Mouse (Mus musculus): ENCODE results near the gene Blm.

DNA sequence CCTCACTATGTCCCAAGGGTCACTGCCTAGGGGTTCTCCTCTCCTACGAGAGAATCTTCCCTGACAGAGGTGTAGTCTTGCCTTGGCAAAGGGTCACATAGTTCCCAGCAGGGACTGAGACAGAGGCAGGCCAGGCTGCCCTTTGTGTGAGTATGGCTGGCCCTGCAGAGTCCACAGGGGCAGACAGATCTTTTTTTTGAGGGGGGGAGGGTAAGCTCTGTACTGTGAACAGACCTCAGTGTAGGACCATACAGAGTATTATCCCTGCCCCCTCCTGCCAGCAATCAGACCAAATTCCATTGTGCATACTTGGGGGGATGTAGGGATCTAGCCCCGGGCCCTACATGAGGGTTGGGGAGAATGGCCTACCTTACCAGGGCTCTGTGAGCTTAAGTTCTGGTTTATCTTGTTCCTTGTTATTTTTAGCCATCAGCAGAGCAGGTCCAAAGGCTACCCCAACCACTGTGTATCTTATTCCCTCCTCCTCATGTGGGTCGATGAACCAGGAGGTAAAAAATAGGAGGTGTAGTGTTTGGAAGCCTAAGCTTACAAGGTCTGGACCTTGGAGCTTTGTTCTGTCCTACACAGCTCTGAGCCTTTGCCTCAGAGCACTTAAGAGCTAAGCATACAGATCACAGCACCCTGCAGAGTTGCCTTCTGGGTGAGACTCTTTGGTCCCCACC, 83.2 kb downstream of the Blm start:
- no peak for TF ChIP-seq CTCF (IDR thresholded peaks at IDR 0.05; ENCODE audit: low read depth)
- no peak for TF ChIP-seq EP300 (IDR thresholded peaks at IDR 0.05; ENCODE audit: low read depth)
